Mouse (Mus musculus) ES-E14 (cell line): ENCODE data around the gene Cox4i2.

Experiments used
- CHD2 ChIP-seq: IDR thresholded peaks from 2 replicates; pipeline ENCODE4 v1.6.1; 2014; ENCODE audit warnings: mild to moderate bottlenecking, low read depth, low read length, inconsistent platforms
- ZC3H11A ChIP-seq: IDR thresholded peaks from 2 replicates; pipeline ENCODE4 v1.6.1; 2012; ENCODE audit warnings: low read depth, mild to moderate bottlenecking, inconsistent platforms, low read length, borderline replicate concordance

DNA sequence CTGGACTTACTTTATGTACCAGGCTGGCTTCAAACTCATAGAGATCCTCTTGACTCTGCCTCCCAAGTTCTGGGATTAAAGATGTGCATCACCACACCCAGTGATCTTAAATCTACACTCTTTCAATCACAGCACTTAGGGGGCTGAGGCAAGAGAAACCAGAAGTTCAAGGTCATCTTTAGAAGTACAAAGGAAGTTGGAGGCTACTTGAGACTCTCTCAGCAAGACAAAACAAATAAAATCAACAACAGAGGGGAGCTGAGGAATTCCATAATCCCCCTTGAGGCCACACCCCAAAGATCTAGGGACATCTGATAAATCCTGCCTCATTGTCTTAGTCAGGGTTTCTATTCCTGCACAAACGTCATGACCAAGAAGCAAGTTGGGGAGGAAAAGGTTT lies 18.3 kb downstream of the Cox4i2 start:
- TF ChIP-seq ZC3H11A (no peak), CHD2 (no peak)
